Mouse (Mus musculus): ENCODE data around the gene Vmn1r197.

DNA sequence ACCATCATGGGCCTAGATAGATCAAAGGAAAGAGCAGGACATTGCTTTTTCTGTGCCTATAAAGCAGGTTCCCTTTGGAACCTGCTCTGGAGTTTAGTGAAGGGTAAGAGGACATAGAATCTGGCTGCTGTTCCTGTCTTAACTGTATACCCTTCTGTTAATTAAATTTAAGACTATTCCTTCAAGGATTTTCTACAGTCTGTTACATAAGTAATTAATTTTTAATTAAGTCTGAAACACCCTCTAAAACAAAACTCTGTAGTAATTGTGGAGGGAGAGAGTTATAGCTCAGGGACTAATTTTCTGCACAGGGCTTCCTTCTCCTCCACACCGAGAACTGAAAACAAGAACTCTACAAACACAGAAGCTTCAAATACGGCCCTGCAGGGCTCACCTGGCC, 34.8 kb upstream of the Vmn1r197 start, which contains the start of gene Vmn1r196:
- TF ChIP-seq EP300 (IDR thresholded peaks at IDR 0.05; ENCODE audit: insufficient read depth, low read depth, low read length) (no peak), CTCF (IDR thresholded peaks at IDR 0.05; ENCODE audit: low read depth, low read length) (no peak)
